ENCODE assay signal across 8 mouse cellular contexts in the genomic region with DNA sequence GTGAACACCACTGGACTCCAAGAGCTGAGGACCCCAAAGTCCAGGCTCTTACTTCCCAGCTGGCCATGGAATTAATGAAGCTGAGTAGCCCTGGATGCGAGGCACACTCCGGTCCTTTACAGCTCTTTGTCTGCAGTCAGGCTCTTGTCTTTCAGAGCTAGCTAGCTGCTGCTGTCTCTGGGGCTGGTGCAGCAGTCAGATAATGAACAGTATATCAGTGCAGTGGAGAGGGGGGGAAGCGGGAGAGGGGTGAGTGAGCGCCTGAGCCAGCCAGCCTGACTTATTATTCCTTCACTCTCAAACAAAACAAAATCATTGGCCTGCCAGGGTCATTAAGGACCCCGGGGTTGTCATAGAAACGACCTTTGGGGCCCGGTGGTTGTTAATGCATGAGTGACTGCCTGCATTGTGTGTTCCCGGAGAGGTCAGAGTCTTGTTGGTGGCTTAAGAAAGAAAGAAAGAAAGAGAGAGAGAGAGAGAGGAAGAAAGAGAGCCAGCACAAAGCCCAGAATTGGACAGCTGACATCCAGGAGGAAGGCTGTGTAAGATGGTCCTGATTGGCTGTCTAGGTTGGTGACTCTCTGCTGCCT.
A peak's percentile ranks its signal among the peaks of the same experiment; 100 is the strongest.
DNase-seq lines count a peak whose midpoint lies in the region; ATAC-seq lines count a peak whose summit lies in the region.

No protein-coding gene starts in this region.

- H3K4me2 ChIP-seq in heart, embryonic 14.5 days (ENCODE audit: low read length): peak overlapping the region; percentile 49
- peak overlapping the region; percentile 37 for H3K4me2 ChIP-seq in midbrain, embryonic 13.5 days (replicated peaks)

- no peak for DNase-seq in heart, postnatal 36 days
- DNase-seq in ZHBTc4 (ENCODE audit: low read depth, low spot score): peak; percentile 64
- DNase-seq in forelimb bud, embryonic 11.5 days (ENCODE audit: low read depth, low spot score): peak; percentile 88
- DNase-seq in layer of hippocampus, adult 8-10 months (ENCODE audit: low spot score in 2 of 2): peak; percentile 27 to 51
- DNase-seq in cerebellum, postnatal 14 days: no peak
- no peak for DNase-seq in frontal cortex, postnatal 36 days (ENCODE audit: low spot score in 2 of 2)

- no peak overlapping the region; a peak in 2 of 4 replicates for H3K27ac ChIP-seq in heart, embryonic 14.5 days (replicated peaks in 1 of 2; ENCODE audit: control insufficient read depth in 1 of 2, insufficient read depth in 1 of 2, low read depth in 2 of 2, low read length in 2 of 2)
- H3K27ac ChIP-seq in midbrain, embryonic 13.5 days: peak overlapping the region; percentile 97

- H3K36me3 ChIP-seq in heart, embryonic 14.5 days (ENCODE audit: control insufficient read depth, insufficient read depth, low read length): no peaks in the 10 kb centered on the region
- no peaks in the 10 kb centered on the region for H3K36me3 ChIP-seq in midbrain, embryonic 13.5 days

- H3K27me3 ChIP-seq in heart, embryonic 14.5 days (ENCODE audit: control insufficient read depth, insufficient read depth, low read length): no peaks in the 10 kb centered on the region
- H3K27me3 ChIP-seq in midbrain, embryonic 13.5 days: no peaks in the 10 kb centered on the region

- WGBS in heart, embryonic 14.5 days: 4% methylated on average over 8 of the region's 8 CpGs
- 1% methylated on average over 8 of the region's 8 CpGs for WGBS in midbrain, embryonic 13.5 days

- intact Hi-C loops in heart, postnatal 36 days (cut with DNase I): no loop called here

- 0 out of 4 replicates have a peak overlapping the region, but pooled peaks of 1 of the 2 experiments have one; percentile 9 for H3K4me3 ChIP-seq in heart, embryonic 14.5 days (ENCODE audit: control insufficient read depth in 1 of 2, insufficient read depth in 1 of 2, low read depth in 1 of 2, low read length in 2 of 2)
- H3K4me3 ChIP-seq in midbrain, embryonic 13.5 days (replicated peaks): no peak overlapping the region; the same call in 1 of the 2 replicates

- H3K9ac ChIP-seq in heart, embryonic 14.5 days (ENCODE audit: low read length): peak overlapping the region; percentile 45; the same call in 1 of the 2 replicates
- peak overlapping the region; percentile 54 for H3K9ac ChIP-seq in midbrain, embryonic 13.5 days (replicated peaks)

- ATAC-seq in heart, embryonic 14.5 days (ENCODE audit: insufficient number of reproducible peaks, insufficient read depth, low FRiP score, low read depth): peak; percentile 69; the same call in 1 of the 2 replicates
- ATAC-seq in midbrain, embryonic 13.5 days: peak; percentile 97

- H3K9me3 ChIP-seq in heart, embryonic 14.5 days (ENCODE audit: control insufficient read depth, low read length): no peaks in the 10 kb centered on the region
- no peaks in the 10 kb centered on the region for H3K9me3 ChIP-seq in midbrain, embryonic 13.5 days

- H3K4me1 ChIP-seq in heart, embryonic 14.5 days (ENCODE audit: control insufficient read depth in 2 of 2, insufficient read depth in 2 of 2, low read length in 2 of 2): peaks cover 16 to 20% of the 10 kb centered on the region in 2 experiments
- peaks cover 39% of the 10 kb centered on the region for H3K4me1 ChIP-seq in midbrain, embryonic 13.5 days (replicated peaks)

Comparison
In these comparisons a context has a peak if more than half of its experiments do, and no peak if none do; other contexts are left out.
1. DNase-seq: peak in ZHBTc4 (single experiment), forelimb bud, embryonic 11.5 days (single experiment) and layer of hippocampus, adult 8-10 months (2 of 2); none in heart, postnatal 36 days (0 of 2), cerebellum, postnatal 14 days (0 of 2) and frontal cortex, postnatal 36 days (0 of 2).